Mouse (Mus musculus) small intestine, adult 2 months (tissue): ENCODE measurements around the gene Olfr924. TPM values are rescaled to one million over a fixed set of nuclear protein-coding genes. Genes with fewer than 3 reads are reported as not detected.
"Not testable (repeated sequence)": the region's sequence is repeated elsewhere in the genome, so short reads cannot be mapped to it uniquely, and the experiment has no call there.

ENCODE experiments used
- H3K27ac ChIP-seq: fragments of 200-500 bp; 2 replicates; pipeline ENCODE4 v1.5.1; 2012; ENCODE audit warnings: low read depth, low read length, control low read depth, inconsistent platforms; ENCODE audit not compliant: insufficient read depth
- H3K27me3 ChIP-seq: fragments of 200-500 bp; 2 replicates; pipeline ENCODE4 v1.6.1; 2012; ENCODE audit warnings: mild to moderate bottlenecking, moderate library complexity, low read length, inconsistent platforms; ENCODE audit not compliant: control insufficient read depth, insufficient read depth
- H3K36me3 ChIP-seq: fragments of 200-500 bp; 2 replicates; pipeline ENCODE4 v1.6.1; 2012; ENCODE audit warnings: mild to moderate bottlenecking, low read length, control low read depth, inconsistent platforms; ENCODE audit not compliant: control insufficient read depth, insufficient read depth
- H3K4me1 ChIP-seq: fragments of 200-500 bp; 2 replicates; pipeline ENCODE4 v1.6.1; 2012; ENCODE audit warnings: low read length, inconsistent platforms, mixed read lengths; ENCODE audit not compliant: control insufficient read depth, insufficient read depth, insufficient read length
- H3K4me3 ChIP-seq: fragments of 200-500 bp; 2 replicates; pipeline ENCODE4 v1.5.1; 2012; ENCODE audit warnings: low read depth, mild to moderate bottlenecking, control low read depth, inconsistent platforms, low read length, moderate library complexity
- CTCF ChIP-seq: fragments of 200-500 bp; IDR thresholded peaks from 2 replicates; pipeline ENCODE4 v1.5.1; 2012; ENCODE audit warnings: low read depth, mild to moderate bottlenecking, control low read depth, inconsistent platforms, low read length, moderate library complexity, mixed read lengths; ENCODE audit not compliant: insufficient replicate concordance, insufficient read length; ENCODE audit errors: extremely low read depth
- POLR2A ChIP-seq: fragments of 200-500 bp; IDR thresholded peaks from 2 replicates; pipeline ENCODE4 v1.6.1; 2012; ENCODE audit warnings: low read depth, mild to moderate bottlenecking, control low read depth, inconsistent platforms, low read length, moderate library complexity
- WGBS: fragments of 180-500 bp; shearing (Covaris S2); methylation state at CpG from one replicate; pipeline ENCODE4 v1.1.7; 2018; 5-methylcytosine and 5-hydroxymethylcytosine counted together
- polyA plus RNA-seq: library from polyadenylated mRNA; depleted of rRNA; stranded (reverse); fragments of >200 nt; gene quantifications from 2 replicates; pipeline ENCODE4 v1.2.3, GENCODE M21; 2012; rRNA removed

Olfr924 gene
- not detected in 2 replicates for polyA plus RNA-seq

DNA sequence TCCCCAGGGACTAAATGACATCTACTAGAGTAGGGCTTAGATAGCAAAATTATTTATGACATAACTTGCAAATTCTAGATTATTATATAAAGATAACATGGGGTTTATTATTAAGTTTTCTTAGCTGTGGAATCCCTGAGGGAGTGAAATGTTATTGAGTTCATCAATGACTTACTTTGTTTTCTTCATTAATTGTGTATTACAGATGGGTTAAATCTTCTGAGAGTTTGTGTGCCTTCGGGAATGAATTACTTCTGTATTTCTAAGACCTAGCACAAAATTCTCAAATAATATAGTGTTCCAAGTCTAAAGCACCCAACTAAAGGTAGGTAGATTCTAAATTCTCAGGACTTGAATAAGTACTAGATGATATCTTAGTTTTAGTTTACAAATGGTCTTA, at the start of gene Olfr924:
Gene Olfr924 (plus strand): TSS at position 301 of the 400 bp plus-strand sequence.
- Histone ChIP-seq H3K27ac (no peak within 1 kb of the TSS), H3K36me3 (no peaks in the 10 kb centered on the region), H3K4me1 (no peaks in the 10 kb centered on the region), H3K4me3 (no peak within 1 kb of the TSS), H3K27me3 (no peaks in the 10 kb centered on the region)
- WGBS, result 82% methylated on average over 1 of the region's 1 CpGs
- no peak for TF ChIP-seq POLR2A
- no peak for TF ChIP-seq CTCF

DNA sequence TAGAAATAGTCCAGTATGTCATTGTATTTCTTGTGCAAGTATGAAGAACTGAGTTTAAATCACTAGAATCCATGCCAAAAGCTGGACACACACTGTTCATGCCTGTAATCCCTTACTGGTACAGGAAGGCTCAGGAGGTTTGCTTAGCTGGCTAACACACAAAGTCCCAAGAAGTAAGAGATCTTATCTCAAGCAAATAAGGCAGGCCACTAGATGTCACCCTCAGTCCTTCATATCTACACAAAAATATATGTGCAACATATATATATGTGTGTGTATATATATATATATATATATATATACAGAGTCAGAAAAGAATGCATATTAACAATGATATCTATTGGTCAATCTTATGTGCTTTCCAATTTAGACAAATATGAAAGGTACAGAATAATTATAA, 38.6 kb upstream of the Olfr924 start:
- Histone ChIP-seq H3K27ac (no peak overlapping the region), H3K27me3 (no peaks in the 10 kb centered on the region), H3K4me3 (no peak overlapping the region), H3K36me3 (no peaks in the 10 kb centered on the region), H3K4me1 (no peaks in the 10 kb centered on the region)
- TF ChIP-seq CTCF (no peak), POLR2A (no peak)

DNA sequence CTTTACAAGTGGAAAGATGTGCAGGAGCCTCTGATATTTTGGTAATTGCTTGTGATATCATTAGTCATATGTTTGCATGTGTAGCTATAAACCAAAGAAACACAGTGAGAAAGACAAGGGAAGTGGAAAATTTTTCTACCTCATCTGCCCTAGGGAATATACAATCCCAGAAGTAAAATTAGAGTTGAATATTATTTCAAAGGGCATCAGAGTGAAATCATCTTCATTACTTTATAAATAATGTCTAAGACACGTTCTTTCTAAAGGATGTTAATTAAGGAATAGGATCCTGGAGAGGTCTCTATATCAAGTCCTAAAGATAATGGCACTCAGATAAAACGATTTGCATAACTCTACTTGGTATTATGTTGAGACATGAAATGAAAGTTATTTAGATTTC, 29.9 kb upstream of the Olfr924 start, which contains the start of gene Olfr922:
Gene Olfr922 (plus strand): TSS at position 301 of the 400 bp plus-strand sequence.
- no peak within 1 kb of the TSS for H3K27ac ChIP-seq
- H3K4me1 ChIP-seq, result no peaks in the 10 kb centered on the region
- no peaks in the 10 kb centered on the region for H3K36me3 ChIP-seq
- H3K4me3 ChIP-seq, result no peak within 1 kb of the TSS
- TF ChIP-seq POLR2A (no peak), CTCF (no peak)
- 54% methylated on average over 2 of the region's 2 CpGs for WGBS
- no peaks in the 10 kb centered on the region for H3K27me3 ChIP-seq

DNA sequence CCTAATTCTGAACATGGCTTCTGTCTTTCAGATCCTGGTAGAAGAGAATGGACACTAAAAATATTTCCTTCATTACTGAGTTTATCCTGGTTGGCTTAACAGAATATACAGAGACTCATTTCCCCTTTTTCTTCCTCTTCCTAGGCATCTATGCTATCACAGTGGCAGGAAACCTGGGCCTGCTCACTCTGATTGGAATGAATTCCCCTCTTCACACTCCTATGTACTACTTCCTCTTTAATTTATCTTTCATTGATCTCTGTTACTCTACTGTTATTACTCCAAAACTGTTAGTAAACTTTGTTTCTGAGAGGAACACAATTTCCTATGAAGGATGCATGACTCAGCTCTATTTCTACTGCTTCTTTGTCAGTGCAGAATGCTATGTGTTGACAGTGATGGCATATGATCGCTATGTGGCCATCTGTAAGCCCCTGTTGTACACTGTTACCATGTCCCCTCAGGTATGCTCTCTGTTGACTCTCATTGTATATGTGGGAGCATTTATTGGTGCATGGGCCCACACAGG, 28.7 kb upstream of the Olfr924 start:
- WGBS, result 67% methylated on average over 1 of the region's 1 CpGs

DNA sequence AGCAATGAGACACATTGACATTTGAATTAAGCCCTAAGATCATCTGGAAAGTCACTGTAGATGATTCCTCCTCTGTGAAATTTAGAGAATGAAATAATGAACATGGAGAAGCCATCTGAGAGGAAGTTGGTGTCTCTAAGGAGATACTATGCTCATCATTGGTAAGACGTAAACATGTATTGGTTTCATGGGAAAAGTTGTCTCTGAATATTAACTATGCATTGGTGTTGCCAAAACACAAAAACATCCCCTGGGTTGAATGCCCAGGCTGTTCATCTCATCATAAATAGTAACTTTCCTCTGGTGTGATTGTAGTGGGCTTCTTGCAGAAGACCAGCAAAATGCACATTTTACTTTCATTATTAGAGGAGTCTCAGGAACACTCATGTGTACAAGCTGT, 18.0 kb upstream of the Olfr924 start, which contains the start of gene Olfr923:
Gene Olfr923 (plus strand): TSS at position 301 of the 400 bp plus-strand sequence.
- no peaks in the 10 kb centered on the region for H3K36me3 ChIP-seq

More for the DNA sequence above, 28.7 kb upstream of the Olfr924 start:
- Histone ChIP-seq H3K4me1 (no peaks in the 10 kb centered on the region), H3K27ac (no peak overlapping the region), H3K4me3 (no peak overlapping the region), H3K36me3 (no peaks in the 10 kb centered on the region), H3K27me3 (no peaks in the 10 kb centered on the region)
- TF ChIP-seq POLR2A, result no peak
- no peak for TF ChIP-seq CTCF

DNA sequence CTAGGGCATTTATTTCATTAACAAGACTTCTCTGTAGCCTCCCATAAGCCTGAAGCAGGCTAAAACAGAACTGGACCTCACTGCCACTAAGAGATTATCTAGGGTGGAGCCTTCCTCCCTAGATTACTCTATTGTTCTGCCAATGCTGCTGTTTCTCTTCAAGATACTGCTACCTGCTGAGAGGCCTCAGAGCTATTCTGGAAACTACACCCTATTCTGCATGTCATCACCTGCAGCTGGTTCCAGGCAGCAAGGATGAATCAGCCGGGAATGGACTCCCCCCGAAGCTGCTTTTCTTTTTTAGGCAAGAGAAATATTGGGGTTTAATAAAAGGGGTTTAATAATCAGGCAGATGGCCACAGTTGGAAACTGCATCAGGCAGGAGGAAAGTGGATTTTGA, 11.2 kb upstream of the Olfr924 start:
- H3K4me1 ChIP-seq, result no peaks in the 10 kb centered on the region
- WGBS, result 86% methylated on average over 2 of the region's 2 CpGs
- H3K36me3 ChIP-seq, result no peaks in the 10 kb centered on the region
- no peaks in the 10 kb centered on the region for H3K27me3 ChIP-seq
- no peak for TF ChIP-seq CTCF
- no peak overlapping the region for H3K4me3 ChIP-seq
- H3K27ac ChIP-seq, result no peak overlapping the region

More for the DNA sequence above, 18.0 kb upstream of the Olfr924 start, which contains the start of gene Olfr923:
- WGBS, result 84% methylated on average over 1 of the region's 1 CpGs
- no peaks in the 10 kb centered on the region for H3K27me3 ChIP-seq
- H3K4me1 ChIP-seq, result no peaks in the 10 kb centered on the region
- no peak within 1 kb of the TSS for H3K27ac ChIP-seq
- TF ChIP-seq CTCF (no peak), POLR2A (no peak)
- H3K4me3 ChIP-seq, result no peak within 1 kb of the TSS

DNA sequence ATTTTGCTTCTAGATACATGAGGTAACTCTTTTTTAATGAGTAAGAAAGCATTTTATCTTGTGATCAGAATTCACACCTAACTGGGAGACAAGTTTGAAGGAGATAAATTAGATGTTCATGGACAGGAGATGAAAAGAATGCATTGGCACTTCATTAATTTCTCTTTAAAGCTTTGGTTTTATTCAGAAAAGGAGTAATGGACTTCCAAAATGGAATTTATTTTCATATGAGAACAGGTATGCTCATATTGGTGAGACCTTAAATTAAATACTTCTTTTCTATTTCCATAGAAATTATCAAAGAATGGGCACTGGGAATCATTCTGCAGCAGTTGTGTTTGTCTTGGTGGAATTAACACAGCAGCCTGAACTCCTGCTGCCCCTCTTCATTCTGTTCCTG, 10.5 kb downstream of the Olfr924 start, which contains the start of gene Olfr26:
Gene Olfr26 (plus strand): TSS at position 301 of the 400 bp plus-strand sequence.
- H3K27me3 ChIP-seq, result no peaks in the 10 kb centered on the region
- H3K4me3 ChIP-seq, result no peak within 1 kb of the TSS
- TF ChIP-seq POLR2A, result no peak
- no peak for TF ChIP-seq CTCF

DNA sequence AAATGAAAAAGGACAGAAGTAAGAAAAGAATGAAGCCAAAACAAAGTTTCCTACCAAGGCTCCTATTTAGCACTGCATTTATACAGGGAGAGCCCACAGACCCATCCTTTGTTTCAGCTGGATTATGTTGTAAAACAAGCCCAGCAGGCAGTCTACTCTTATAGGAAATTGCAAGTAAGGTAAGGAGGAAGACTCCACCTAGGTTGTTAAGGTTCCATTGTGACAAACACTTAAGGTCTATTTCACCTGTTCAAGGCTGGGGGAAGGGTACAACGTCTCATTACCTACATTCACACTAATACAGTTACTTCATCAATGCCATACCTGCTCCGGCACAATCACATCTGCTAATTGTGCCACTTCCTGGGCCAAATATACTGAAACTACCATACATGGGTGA, 30.6 kb downstream of the Olfr924 start:
- H3K36me3 ChIP-seq, result not testable (repeated sequence)

More for the DNA sequence above, 10.5 kb downstream of the Olfr924 start, which contains the start of gene Olfr26:
- no peak within 1 kb of the TSS for H3K27ac ChIP-seq
- H3K36me3 ChIP-seq, result no peaks in the 10 kb centered on the region
- no peaks in the 10 kb centered on the region for H3K4me1 ChIP-seq

More for the DNA sequence above, 30.6 kb downstream of the Olfr924 start:
- not testable (repeated sequence) for H3K27ac ChIP-seq, H3K27me3 ChIP-seq, H3K4me3 ChIP-seq, H3K4me1 ChIP-seq
- WGBS, result 52% methylated on average over 2 of the region's 2 CpGs
